Mouse (Mus musculus) spleen, adult 2 months (tissue): ENCODE data around the gene Shroom3.

Experiments used
- CTCF ChIP-seq: fragments of 200-500 bp; IDR thresholded peaks from 2 replicates; pipeline ENCODE4 v1.5.1; 2011; ENCODE audit warnings: mild to moderate bottlenecking, inconsistent platforms; ENCODE audit not compliant: insufficient read depth, insufficient read length, insufficient replicate concordance; ENCODE audit errors: extremely low read depth
- POLR2A ChIP-seq: fragments of 200-500 bp; IDR thresholded peaks from 2 replicates; pipeline ENCODE4 v1.6.1; 2011; ENCODE audit warnings: low read depth, low read length, inconsistent platforms

GRCm38 (mm10) chr5:92784037-92784860 is 101.0 kb downstream of the Shroom3 start:
- no peak for TF ChIP-seq CTCF
- no peak for TF ChIP-seq POLR2A
